Mouse (Mus musculus) stomach, postnatal 0 days (tissue): ENCODE results near the gene Usp2.

Experiments
- CTCF ChIP-seq: IDR thresholded peaks from 2 replicates; pipeline ENCODE4 v1.5.1; 2016; ENCODE audit warnings: antibody characterized with exemption, low read depth, mild to moderate bottlenecking, moderate library complexity
- EP300 ChIP-seq: optimal IDR thresholded peaks from 2 replicates; pipeline ENCODE3; 2016; ENCODE audit warnings: antibody characterized with exemption

DNA sequence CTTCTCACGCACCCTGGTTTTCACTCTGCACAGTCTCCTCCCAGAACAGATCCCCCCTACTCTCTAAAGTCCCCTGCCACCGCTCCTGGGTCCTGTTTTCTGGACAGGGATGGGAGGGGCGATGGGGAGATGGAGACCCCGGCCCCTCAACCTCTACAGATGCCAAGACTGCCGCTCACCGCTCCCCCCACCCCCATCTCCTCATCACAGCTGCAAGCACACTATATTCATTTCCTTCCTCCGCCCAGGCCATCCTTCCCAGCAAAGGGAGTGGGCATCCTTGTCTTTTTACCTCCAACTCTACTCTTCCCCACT, 64.4 kb downstream of the Usp2 start:
- TF ChIP-seq CTCF (no peak), EP300 (no peak)
